Mouse (Mus musculus) liver, embryonic 16.5 days (tissue): Measurements from ENCODE around the gene Adamts1. TPM values are rescaled to one million over a fixed set of nuclear protein-coding genes. Genes with fewer than 3 reads are reported as not detected.

Source experiments
- ATAC-seq: fragments of 200-750 bp; cut with Nextera tagmentation; 2 replicates; pipeline ENCODE4 v1.8.0; 2017; ENCODE audit warnings: low read depth, mild to moderate bottlenecking, moderate number of reproducible peaks, moderate library complexity
- H3K27ac ChIP-seq: fragments of 300-500 bp; sonication (generic); 2 replicates; pipeline ENCODE4 v1.5.1; 2014; ENCODE audit warnings: mild to moderate bottlenecking, low read length
- H3K27me3 ChIP-seq: fragments of 300-500 bp; sonication (generic); 2 replicates; pipeline ENCODE4 v1.6.1; 2014; ENCODE audit warnings: low read depth, low read length, mixed read lengths; ENCODE audit not compliant: control insufficient read depth, insufficient read depth
- H3K36me3 ChIP-seq: fragments of 300-500 bp; sonication (generic); 2 replicates; pipeline ENCODE4 v1.6.1; 2014; ENCODE audit warnings: mild to moderate bottlenecking; ENCODE audit not compliant: control insufficient read depth, insufficient read depth
- H3K4me1 ChIP-seq: fragments of 300-500 bp; sonication (generic); 2 replicates; pipeline ENCODE4 v1.6.1; 2014; ENCODE audit warnings: low read depth, low read length, mixed read lengths; ENCODE audit not compliant: control insufficient read depth
- H3K4me2 ChIP-seq: fragments of 300-500 bp; sonication (generic); 2 replicates; pipeline ENCODE4 v1.6.1; 2014; ENCODE audit warnings: low read depth, low read length, mixed read lengths
- H3K4me3 ChIP-seq: fragments of 300-500 bp; sonication (generic); 2 replicates; pipeline ENCODE4 v1.5.1; 2014; ENCODE audit warnings: low read depth, mild to moderate bottlenecking, low read length
- H3K9ac ChIP-seq: fragments of 300-500 bp; sonication (generic); 2 replicates; pipeline ENCODE4 v1.6.1; 2014; ENCODE audit warnings: low read depth, low read length
- H3K9me3 ChIP-seq: fragments of 300-500 bp; sonication (generic); replicated peaks from 2 replicates; pipeline ENCODE4 v1.6.1; 2016; ENCODE audit warnings: low read length; ENCODE audit not compliant: control insufficient read depth
- WGBS: fragments of 180-500 bp; shearing (Covaris S2); extraction: QIAGEN DNeasy Blood & Tissue Kit; methylation state at CpG from one replicate; pipeline ENCODE4 v1.1.7; 2014; ENCODE audit not compliant: insufficient replicate concordance; 5-methylcytosine and 5-hydroxymethylcytosine counted together
- polyA plus RNA-seq: library from polyadenylated mRNA; unstranded; fragments of >200 nt; fragmentation: Nextera tagmentation; extraction: Ambion mirVana; gene quantifications from 2 replicates; pipeline ENCODE4 v1.2.1, GENCODE M21; 2015

The Adamts1 gene
- polyA plus RNA-seq, 1 experiment from 2014 or later: 9.4 TPM

- ATAC-seq: no peak
- no peak overlapping the region for H3K9ac ChIP-seq
- WGBS: 59% methylated on average over 4 of the region's 4 CpGs
- no peak overlapping the region for H3K27ac ChIP-seq
- no peaks in the 10 kb centered on the region for H3K4me1 ChIP-seq
- H3K4me3 ChIP-seq: no peak overlapping the region
- H3K36me3 ChIP-seq: no peaks in the 10 kb centered on the region
- no peaks in the 10 kb centered on the region for H3K9me3 ChIP-seq
- H3K27me3 ChIP-seq: no peaks in the 10 kb centered on the region
- no peak overlapping the region for H3K4me2 ChIP-seq
Observed at GRCm38 (mm10) chr16:85793166-85793830, 9.6 kb downstream of the Adamts1 start.

- Histone ChIP-seq H3K27ac (no peak overlapping the region), H3K4me3 (no peak overlapping the region), H3K9me3 (no peaks in the 10 kb centered on the region), H3K27me3 (no peaks in the 10 kb centered on the region), H3K4me1 (no peaks in the 10 kb centered on the region), H3K9ac (no peak overlapping the region), H3K4me2 (no peak overlapping the region), H3K36me3 (no peaks in the 10 kb centered on the region)
- ATAC-seq: no peak
- 56% methylated on average over 2 of the region's 2 CpGs for WGBS
Observed at GRCm38 (mm10) chr16:85781076-85781475, 21.8 kb downstream of the Adamts1 start.

GRCm38 (mm10) chr16:85779775-85780174 lies 23.1 kb downstream of the Adamts1 start:
- Histone ChIP-seq H3K4me1 (no peaks in the 10 kb centered on the region), H3K4me2 (no peak overlapping the region), H3K27me3 (no peaks in the 10 kb centered on the region), H3K9ac (no peak overlapping the region), H3K9me3 (no peaks in the 10 kb centered on the region), H3K36me3 (no peaks in the 10 kb centered on the region), H3K4me3 (no peak overlapping the region), H3K27ac (no peak overlapping the region)
- ATAC-seq: no peak

- no peak overlapping the region for H3K4me2 ChIP-seq
- H3K27me3 ChIP-seq: no peaks in the 10 kb centered on the region
- 69% methylated on average over 3 of the region's 3 CpGs for WGBS
- H3K4me3 ChIP-seq: no peak overlapping the region
- H3K27ac ChIP-seq: no peak overlapping the region
- no peak for ATAC-seq
- H3K36me3 ChIP-seq: no peaks in the 10 kb centered on the region
- H3K4me1 ChIP-seq: no peaks in the 10 kb centered on the region
- no peak overlapping the region for H3K9ac ChIP-seq
- no peaks in the 10 kb centered on the region for H3K9me3 ChIP-seq
Observed at GRCm38 (mm10) chr16:85772272-85772671, 30.6 kb downstream of the Adamts1 start.

GRCm38 (mm10) chr16:85767341-85767740 lies 35.6 kb downstream of the Adamts1 start:
- no peak for ATAC-seq
- Histone ChIP-seq H3K9me3 (no peaks in the 10 kb centered on the region), H3K4me1 (no peaks in the 10 kb centered on the region), H3K4me2 (no peak overlapping the region), H3K27ac (no peak overlapping the region), H3K27me3 (no peaks in the 10 kb centered on the region), H3K9ac (no peak overlapping the region), H3K4me3 (no peak overlapping the region), H3K36me3 (no peaks in the 10 kb centered on the region)
- 46% methylated on average over 4 of the region's 4 CpGs for WGBS

GRCm38 (mm10) chr16:85765697-85766096 lies 37.2 kb downstream of the Adamts1 start:
- Histone ChIP-seq H3K36me3 (no peaks in the 10 kb centered on the region), H3K4me2 (no peak overlapping the region), H3K27me3 (no peaks in the 10 kb centered on the region), H3K27ac (no peak overlapping the region), H3K9ac (no peak overlapping the region), H3K4me1 (no peaks in the 10 kb centered on the region), H3K4me3 (no peak overlapping the region), H3K9me3 (no peaks in the 10 kb centered on the region)
- no peak for ATAC-seq
- WGBS: 58% methylated on average over 8 of the region's 8 CpGs

GRCm38 (mm10) chr16:85765167-85765566 lies 37.7 kb downstream of the Adamts1 start:
- ATAC-seq: no peak
- Histone ChIP-seq H3K9me3 (no peaks in the 10 kb centered on the region), H3K4me3 (no peak overlapping the region), H3K27ac (no peak overlapping the region), H3K27me3 (no peaks in the 10 kb centered on the region), H3K36me3 (no peaks in the 10 kb centered on the region), H3K4me2 (no peak overlapping the region), H3K9ac (no peak overlapping the region), H3K4me1 (no peaks in the 10 kb centered on the region)
- WGBS: 73% methylated on average over 6 of the region's 6 CpGs

GRCm38 (mm10) chr16:85762052-85762665 lies 40.8 kb downstream of the Adamts1 start:
- no peak overlapping the region for H3K9ac ChIP-seq
- ATAC-seq: no peak

GRCm38 (mm10) chr16:85760961-85761580 lies 41.8 kb downstream of the Adamts1 start:
- no peak overlapping the region for H3K27ac ChIP-seq
- no peaks in the 10 kb centered on the region for H3K36me3 ChIP-seq
- WGBS: 52% methylated on average over 7 of the region's 7 CpGs
- H3K4me1 ChIP-seq: no peaks in the 10 kb centered on the region
- no peak overlapping the region for H3K4me2 ChIP-seq
- H3K9me3 ChIP-seq: no peaks in the 10 kb centered on the region
- no peak for ATAC-seq
- H3K9ac ChIP-seq: no peak overlapping the region
- no peaks in the 10 kb centered on the region for H3K27me3 ChIP-seq
- no peak overlapping the region for H3K4me3 ChIP-seq

More at GRCm38 (mm10) chr16:85762052-85762665, 40.8 kb downstream of the Adamts1 start:
- 77% methylated on average over 10 of the region's 10 CpGs for WGBS
- no peaks in the 10 kb centered on the region for H3K9me3 ChIP-seq
- H3K36me3 ChIP-seq: no peaks in the 10 kb centered on the region
- H3K4me2 ChIP-seq: no peak overlapping the region
- H3K4me3 ChIP-seq: no peak overlapping the region
- no peaks in the 10 kb centered on the region for H3K4me1 ChIP-seq
- no peak overlapping the region for H3K27ac ChIP-seq
- H3K27me3 ChIP-seq: no peaks in the 10 kb centered on the region
